Mouse (Mus musculus) C2C12 (cell line): ENCODE measurements at regions not wholly inside any gene's neighbourhood (a gene's known extent, or its start where the extent isn't known, plus 50 kb on each side); places are given as distances from the start of the nearest gene placed in this dataset.

ENCODE experiments used
- CEBPB ChIP-seq: IDR thresholded peaks from one replicate; pipeline ENCODE4 v1.6.1; 2011; ENCODE audit warnings: low read depth, mild to moderate bottlenecking, control low read depth, moderate library complexity
- CTCF ChIP-seq: IDR thresholded peaks from one replicate; pipeline ENCODE4 v1.5.1; 2011; ENCODE audit not compliant: control insufficient read depth, insufficient read depth, insufficient read length

GRCm38 (mm10) chr19:21045565-21045964 is 91.6 kb upstream of the Tmc1 start:
- TF ChIP-seq CTCF (no peak), CEBPB (no peak)
